Mouse (Mus musculus): Measurements from ENCODE around the gene Phkg1.

- TF ChIP-seq CTCF (IDR thresholded peaks at IDR 0.05; ENCODE audit: low read depth, low read length) (no peak), GATA2 (IDR thresholded peaks at IDR 0.05; ENCODE audit: borderline replicate concordance, low read depth, low read length) (no peak), POLR2AphosphoS5 (IDR thresholded peaks at IDR 0.05; ENCODE audit: insufficient replicate concordance, low read depth, low read length) (no peak), GATA1 (IDR thresholded peaks at IDR 0.05; ENCODE audit: borderline replicate concordance, low read length) (no peak)
These were observed 42.6 kb upstream of the Phkg1 start for GRCm38 (mm10) chr5:129940736-129941494.

Measured in G1E (cell line).